Mouse (Mus musculus) embryonic facial prominence, embryonic 11.5 days (tissue): Measurements from ENCODE around the gene Glipr1l3. TPM values are rescaled to one million over a fixed set of nuclear protein-coding genes. Genes with fewer than 3 reads are reported as not detected.
"Not testable (repeated sequence)": the region's sequence is repeated elsewhere in the genome, so short reads cannot be mapped to it uniquely, and the experiment has no call there.

ENCODE experiments used
- ATAC-seq: fragments of 200-750 bp; cut with Nextera tagmentation; replicated peaks from 2 replicates; pipeline ENCODE4 v1.8.0; 2017; ENCODE audit warnings: low read depth; ENCODE audit not compliant: insufficient number of reproducible peaks, low FRiP score, low TSS enrichment
- DNase-seq: peaks from one replicate; pipeline ENCODE4 v3.0.0-alpha.2; 2015; ENCODE audit warnings: low spot score
- H3K27ac ChIP-seq: fragments of 300-500 bp; sonication (generic); replicated peaks from 2 replicates; pipeline ENCODE4 v1.5.1; 2014; ENCODE audit warnings: mild to moderate bottlenecking, low read depth, low read length, control low read depth
- H3K27me3 ChIP-seq: fragments of 300-500 bp; sonication (generic); 2 replicates; pipeline ENCODE4 v1.6.1; 2014; ENCODE audit warnings: mild to moderate bottlenecking, low read length, moderate library complexity, mixed read lengths; ENCODE audit not compliant: control insufficient read depth, insufficient read depth
- H3K36me3 ChIP-seq: fragments of 300-500 bp; sonication (generic); replicated peaks from 2 replicates; pipeline ENCODE4 v1.6.1; 2014; ENCODE audit warnings: low read depth, mild to moderate bottlenecking, low read length, moderate library complexity, mixed read lengths; ENCODE audit not compliant: control insufficient read depth, insufficient read depth
- H3K4me1 ChIP-seq: fragments of 300-500 bp; sonication (generic); 2 replicates; pipeline ENCODE4 v1.6.1; 2014; ENCODE audit warnings: low read length, mixed read lengths; ENCODE audit not compliant: control insufficient read depth, insufficient read depth
- H3K4me2 ChIP-seq: fragments of 300-500 bp; sonication (generic); 2 replicates; pipeline ENCODE4 v1.6.1; 2014; ENCODE audit warnings: low read depth, mild to moderate bottlenecking, control low read depth, low read length, moderate library complexity
- H3K4me3 ChIP-seq: fragments of 300-500 bp; sonication (generic); 2 replicates; pipeline ENCODE4 v1.5.1; 2014; ENCODE audit warnings: low read depth, low read length, control low read depth
- H3K9ac ChIP-seq: fragments of 300-500 bp; sonication (generic); replicated peaks from 2 replicates; pipeline ENCODE4 v1.6.1; 2014; ENCODE audit warnings: mild to moderate bottlenecking, control low read depth, low read length
- H3K9me3 ChIP-seq: fragments of 300-500 bp; sonication (generic); replicated peaks from 2 replicates; pipeline ENCODE4 v1.6.1; 2016; ENCODE audit warnings: mild to moderate bottlenecking, low read length, inconsistent platforms, mixed read lengths; ENCODE audit not compliant: control insufficient read depth
- WGBS: fragments of 180-500 bp; shearing (Covaris S2); extraction: QIAGEN DNeasy Blood & Tissue Kit; methylation state at CpG from one replicate; pipeline ENCODE4 v1.1.7; 2014; 5-methylcytosine and 5-hydroxymethylcytosine counted together
- polyA plus RNA-seq: library from polyadenylated mRNA; unstranded; fragments of >200 nt; fragmentation: Nextera tagmentation; extraction: Ambion mirVana; gene quantifications from 2 replicates; pipeline ENCODE4 v1.2.1, GENCODE M21; 2014

Gene Glipr1l3
- polyA plus RNA-seq, 1 experiment from 2014 or later = not detected

DNA sequence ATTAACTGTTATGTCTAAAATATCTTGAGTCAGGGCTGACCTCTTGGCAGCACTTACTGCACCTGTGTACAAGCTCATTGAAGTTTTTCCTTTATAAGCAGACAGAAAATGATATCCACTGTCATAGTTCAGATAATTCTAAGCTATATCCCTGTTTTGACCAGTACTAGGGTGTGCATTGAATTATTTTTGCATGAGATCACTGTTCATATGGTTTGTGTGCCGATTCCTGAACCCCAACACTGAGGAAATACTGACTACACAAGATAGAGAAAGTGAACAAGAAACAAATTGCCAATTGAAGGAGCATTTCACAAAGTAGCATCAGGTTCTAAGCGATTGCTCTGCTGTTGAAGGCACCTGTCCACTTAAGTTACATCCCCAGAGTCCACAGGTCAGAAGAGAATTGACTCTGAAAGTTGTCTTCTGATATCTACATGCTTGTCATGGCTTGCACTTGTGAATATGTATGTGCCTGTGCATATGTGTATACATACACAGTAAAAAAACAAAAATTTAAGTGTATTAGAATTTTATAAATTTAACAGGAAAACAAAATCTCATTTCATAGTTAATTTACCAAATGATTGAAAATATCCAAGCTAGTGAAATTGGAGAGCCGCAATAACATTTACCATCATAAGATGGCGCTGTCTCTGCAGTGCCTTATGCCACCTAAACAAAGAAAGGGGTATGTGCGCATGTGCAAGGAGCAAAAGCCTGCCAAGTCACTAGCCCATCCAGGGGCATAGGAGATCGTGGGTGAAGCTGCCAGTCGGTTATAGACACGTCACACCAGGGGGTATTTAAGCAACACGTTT, 21.9 kb downstream of the Glipr1l3 start:
- Histone ChIP-seq H3K27ac (no peak overlapping the region), H3K27me3 (no peaks in the 10 kb centered on the region), H3K4me3 (no peak overlapping the region), H3K36me3 (no peaks in the 10 kb centered on the region), H3K9me3 (no peaks in the 10 kb centered on the region), H3K9ac (no peak overlapping the region), H3K4me1 (no peaks in the 10 kb centered on the region), H3K4me2 (no peak overlapping the region)
- DNase-seq = peak; percentile 88
- peak; percentile 86 for ATAC-seq
- WGBS = 14% methylated on average over 9 of the region's 9 CpGs

DNA sequence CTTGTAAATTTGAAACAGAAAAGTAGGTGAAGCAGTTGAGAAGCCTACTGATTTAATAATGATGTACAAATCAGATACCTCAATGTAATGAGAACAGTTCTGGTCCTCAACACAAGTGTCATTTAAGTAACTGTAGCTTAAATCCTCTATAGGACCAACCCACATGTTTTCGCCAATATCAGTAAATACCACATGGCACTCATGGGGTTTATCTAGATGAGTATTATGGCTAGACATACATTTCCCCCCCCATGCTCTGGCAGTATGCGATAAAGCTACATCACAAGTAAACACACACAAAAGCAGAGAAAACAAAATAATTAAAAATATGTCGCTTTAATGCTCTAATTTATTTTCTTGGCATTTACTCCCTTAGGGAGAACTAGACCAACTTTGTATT, 27.9 kb downstream of the Glipr1l3 start:
- no peak for DNase-seq
- Histone ChIP-seq H3K36me3 (no peaks in the 10 kb centered on the region), H3K9me3 (no peaks in the 10 kb centered on the region), H3K9ac (no peak overlapping the region), H3K4me3 (no peak overlapping the region), H3K27me3 (no peaks in the 10 kb centered on the region), H3K4me1 (no peaks in the 10 kb centered on the region), H3K27ac (no peak overlapping the region), H3K4me2 (no peak overlapping the region)
- WGBS = 91% methylated on average over 3 of the region's 3 CpGs
- no peak for ATAC-seq

GRCm38 (mm10) chr10:112127682-112128230, 32.4 kb downstream of the Glipr1l3 start:
- not testable (repeated sequence) for H3K36me3 ChIP-seq, H3K9me3 ChIP-seq, DNase-seq, H3K4me2 ChIP-seq, H3K27me3 ChIP-seq, H3K4me3 ChIP-seq, H3K4me1 ChIP-seq, ATAC-seq, H3K27ac ChIP-seq, H3K9ac ChIP-seq
- 77% methylated on average over 6 of the region's 6 CpGs for WGBS

DNA sequence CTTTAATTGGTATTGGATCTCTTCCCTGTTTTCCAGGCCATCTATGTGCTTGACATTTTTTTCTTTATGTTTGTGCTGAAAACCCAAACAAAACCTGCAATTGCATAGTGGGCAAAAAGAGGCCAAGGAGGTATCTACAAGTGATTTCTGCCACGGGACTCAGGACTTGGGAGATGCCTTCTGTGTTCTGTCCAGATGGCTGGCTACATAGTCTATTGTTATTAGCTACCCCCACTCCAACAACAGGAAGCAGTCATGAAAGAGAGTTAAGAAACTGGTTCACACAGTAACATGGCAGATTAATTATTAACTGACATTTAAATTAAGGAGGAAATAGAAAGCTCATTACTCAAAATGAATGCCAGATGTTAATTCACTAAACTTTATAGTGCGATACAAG, 35.0 kb downstream of the Glipr1l3 start:
- not testable (repeated sequence) for H3K9ac ChIP-seq, H3K4me3 ChIP-seq, H3K4me2 ChIP-seq, H3K27me3 ChIP-seq, H3K27ac ChIP-seq, H3K36me3 ChIP-seq, H3K4me1 ChIP-seq, DNase-seq, H3K9me3 ChIP-seq, ATAC-seq
- 49% methylated on average over 2 of the region's 2 CpGs for WGBS

DNA sequence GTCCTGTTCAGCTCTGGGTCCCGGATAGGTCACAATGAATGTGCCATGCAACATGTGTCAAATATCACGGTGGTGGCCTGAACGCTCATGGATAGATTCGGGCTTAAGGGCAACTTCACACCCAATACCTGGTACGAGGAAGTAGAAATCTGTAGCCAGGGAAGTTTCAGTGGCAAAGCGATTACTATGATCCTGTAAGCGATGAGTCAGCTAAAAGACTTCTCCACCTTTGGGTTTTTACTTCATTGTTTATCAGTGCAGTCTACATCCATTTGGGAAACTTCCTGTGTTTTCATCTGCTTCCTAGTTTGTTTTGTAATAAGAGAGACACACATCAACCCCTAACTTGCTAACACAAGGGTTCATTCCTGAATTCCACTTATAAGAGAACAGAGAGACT, 49.7 kb downstream of the Glipr1l3 start:
- 90% methylated on average over 7 of the region's 7 CpGs for WGBS
- no peak for DNase-seq
- Histone ChIP-seq H3K27ac (no peak overlapping the region), H3K4me2 (no peak overlapping the region), H3K4me1 (no peaks in the 10 kb centered on the region), H3K4me3 (no peak overlapping the region), H3K9ac (no peak overlapping the region), H3K36me3 (no peaks in the 10 kb centered on the region), H3K27me3 (no peaks in the 10 kb centered on the region), H3K9me3 (no peaks in the 10 kb centered on the region)
- ATAC-seq = no peak

DNA sequence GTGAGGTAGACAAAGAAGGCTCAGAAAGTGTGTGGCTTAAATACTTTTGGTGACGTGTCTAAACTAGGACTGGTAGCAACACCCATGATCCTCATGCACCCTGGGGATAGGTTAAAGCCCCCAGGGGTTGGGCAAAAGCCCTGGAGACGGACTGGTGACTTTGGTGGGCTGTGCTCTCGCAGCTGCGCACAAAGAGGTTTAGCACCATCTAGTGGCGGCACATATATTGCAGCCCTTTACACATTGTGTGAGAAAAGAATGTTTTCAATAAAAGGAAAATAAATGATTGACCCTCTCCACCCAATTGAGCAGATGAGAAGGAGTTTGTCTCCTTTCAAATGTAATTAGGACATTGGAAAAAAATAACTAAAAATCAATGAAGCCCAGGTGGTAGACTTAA, 54.3 kb downstream of the Glipr1l3 start:
- not testable (repeated sequence) for H3K4me1 ChIP-seq, H3K9me3 ChIP-seq, H3K4me2 ChIP-seq, H3K4me3 ChIP-seq, H3K36me3 ChIP-seq, H3K27ac ChIP-seq, ATAC-seq, H3K27me3 ChIP-seq, H3K9ac ChIP-seq
- WGBS = 6% methylated on average over 5 of the region's 5 CpGs
- peak; percentile 78 for DNase-seq

Other genes starting within 250 kb of the Glipr1l3 start
- 71.0 and 71.2 TPM in 2 replicates for gene Krr1, start 187.7 kb downstream of the Glipr1l3 start, polyA plus RNA-seq
- 0.86 and 1.7 TPM in 2 replicates for gene Glipr1, start 157.7 kb downstream of the Glipr1l3 start, polyA plus RNA-seq
- gene Glipr1l1, start 100.1 kb downstream of the Glipr1l3 start, polyA plus RNA-seq = not detected in 2 replicates
- gene Glipr1l2, start 77.0 kb downstream of the Glipr1l3 start, polyA plus RNA-seq = not detected in 2 replicates
- 0.67 and 0.88 TPM in 2 replicates for gene Caps2, start 3.3 kb upstream of the Glipr1l3 start, polyA plus RNA-seq
- gene Kcnc2, start 110.8 kb upstream of the Glipr1l3 start, polyA plus RNA-seq = 0.21 and 1.4 TPM in 2 replicates